Mouse (Mus musculus): ENCODE measurements around the gene Abhd17c.
A peak's percentile ranks its signal among the peaks of the same experiment; 100 is the strongest.

Gene Abhd17c

DNA sequence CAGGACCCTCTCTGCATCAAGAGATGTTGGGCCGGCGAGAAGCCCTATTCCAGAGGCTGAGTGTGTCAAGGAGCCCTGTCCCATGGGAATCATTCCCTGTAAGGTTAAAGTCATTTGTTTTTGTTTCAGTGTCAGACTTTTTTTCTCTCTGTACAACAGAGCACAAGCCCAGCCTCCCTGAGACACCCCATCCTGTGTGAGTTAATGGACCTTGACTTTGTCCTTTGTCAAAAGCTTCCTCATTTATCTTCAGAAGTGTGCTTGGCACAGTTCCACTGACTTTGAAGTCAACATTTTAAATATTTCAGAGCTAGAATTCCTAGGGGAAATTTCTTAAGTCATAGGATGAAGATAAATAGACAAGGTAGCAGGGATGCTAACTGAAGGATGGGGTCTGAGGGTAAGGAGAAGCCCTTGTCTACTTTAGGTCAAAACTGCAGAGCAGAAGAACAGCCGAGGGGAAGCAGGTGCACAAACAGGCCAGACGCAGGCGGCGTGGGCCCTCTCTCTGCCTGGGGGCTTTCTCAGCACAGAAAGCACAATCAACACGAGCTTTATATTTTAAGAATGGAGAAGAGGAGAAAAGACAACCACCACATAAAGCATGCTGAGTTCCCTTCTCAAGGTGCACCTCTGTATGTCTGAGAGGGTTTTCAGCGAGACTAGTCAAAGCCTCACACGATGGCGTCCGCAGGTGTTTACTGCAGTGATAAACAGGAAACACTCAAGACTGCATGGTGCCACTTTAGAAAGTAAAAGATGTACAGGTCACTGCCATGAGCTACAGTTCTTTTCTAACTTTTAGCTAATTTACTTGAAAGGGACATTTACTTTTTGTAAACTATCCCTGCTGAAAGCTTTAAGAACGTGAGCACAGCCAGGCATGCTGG, 32.2 kb downstream of the Abhd17c start:
- no peak for DNase-seq (ENCODE audit: low spot score in 2 of 2)

DNA sequence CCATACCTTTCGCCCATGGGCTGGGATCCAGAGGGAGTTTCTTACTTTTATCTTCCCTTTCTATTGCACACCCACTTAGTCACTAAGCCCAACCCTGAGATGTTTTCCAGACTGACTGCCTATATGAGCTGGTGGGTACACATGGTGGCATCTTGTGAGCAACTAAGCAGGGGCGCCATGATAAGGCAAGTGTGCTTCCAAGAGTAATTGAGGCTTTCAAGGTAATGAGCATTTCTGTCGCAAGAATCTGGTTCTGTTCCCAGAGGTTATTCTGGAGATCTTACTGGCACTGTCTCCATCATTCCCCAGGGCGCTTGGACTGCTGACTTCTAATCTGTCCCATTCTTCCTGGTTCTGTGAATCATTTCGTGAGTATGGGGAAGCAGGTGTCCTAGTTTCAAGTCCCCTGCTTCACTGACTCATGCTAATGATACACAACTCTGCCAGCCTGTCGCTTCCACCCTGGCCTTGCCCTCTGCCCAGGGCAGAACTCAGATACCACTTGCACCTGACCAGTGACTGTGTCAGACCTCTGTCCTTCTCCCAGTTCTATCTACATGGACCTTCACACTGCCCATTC, 34.1 kb downstream of the Abhd17c start:
- no peak for DNase-seq (ENCODE audit: low spot score in 2 of 2)

DNA sequence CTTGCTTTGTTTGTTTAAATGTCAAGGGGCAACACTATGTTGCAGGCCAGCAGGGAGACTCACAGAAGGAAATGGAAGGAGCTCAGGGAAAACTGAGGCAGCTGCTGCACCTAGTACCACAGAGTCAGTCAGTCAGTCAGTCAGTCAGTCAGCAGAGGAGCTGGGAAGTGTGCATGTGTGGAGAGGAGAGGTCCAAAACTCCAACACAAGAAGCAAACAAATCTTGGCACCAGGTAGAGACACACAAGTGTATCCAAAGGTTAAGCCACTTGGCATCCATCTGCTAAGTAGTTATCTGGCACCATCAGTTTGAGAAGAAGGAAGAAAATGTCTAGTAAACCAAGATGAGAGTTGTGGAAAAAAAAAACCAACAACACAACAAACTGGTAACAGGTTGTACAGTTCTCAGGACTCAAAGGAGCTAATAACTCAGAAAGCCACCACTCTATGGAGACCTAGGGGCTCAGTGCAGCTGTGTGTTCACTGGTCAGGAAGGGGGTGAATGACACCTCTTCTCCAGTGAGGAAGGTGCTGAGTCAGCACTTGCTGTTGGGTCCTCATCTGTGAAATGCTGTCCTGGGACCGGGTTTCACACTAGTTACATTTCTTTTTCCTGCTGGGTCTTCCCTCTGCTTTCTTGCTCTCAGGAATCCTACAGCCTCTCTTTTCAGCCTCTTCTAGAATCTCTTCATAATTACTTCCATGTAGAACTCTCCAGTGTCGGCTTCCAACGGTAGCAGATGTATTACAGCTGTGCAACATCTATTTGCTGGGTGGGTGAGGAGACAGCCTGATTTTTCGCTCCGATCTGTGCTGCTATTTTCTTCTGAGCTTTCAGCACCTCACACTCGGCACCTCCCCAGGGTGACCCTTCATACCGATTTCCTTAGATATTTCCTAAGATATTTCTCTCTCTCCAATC, 34.8 kb downstream of the Abhd17c start:
- DNase-seq (ENCODE audit: low spot score in 2 of 2): no peak

DNA sequence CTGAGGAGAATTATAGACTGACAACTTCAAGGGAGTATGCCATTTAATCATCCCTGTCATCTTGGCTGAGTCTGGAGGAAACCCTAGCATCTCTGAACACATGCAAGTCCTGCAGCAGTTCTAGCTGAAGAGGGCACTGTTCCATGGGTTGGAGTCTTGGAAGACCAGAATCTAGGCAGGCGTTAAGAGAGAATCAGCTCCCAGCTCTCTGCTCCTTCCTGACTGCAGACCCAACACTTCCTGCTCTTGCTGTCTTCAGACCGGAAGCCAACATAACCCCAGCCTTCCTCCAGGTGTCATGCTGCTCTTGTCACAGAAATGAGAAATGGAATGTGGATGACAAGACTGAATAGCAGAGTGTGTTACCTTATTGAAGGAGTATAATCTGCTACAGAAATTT, 36.3 kb downstream of the Abhd17c start:
- no peak for DNase-seq (ENCODE audit: low spot score in 2 of 2)

DNA sequence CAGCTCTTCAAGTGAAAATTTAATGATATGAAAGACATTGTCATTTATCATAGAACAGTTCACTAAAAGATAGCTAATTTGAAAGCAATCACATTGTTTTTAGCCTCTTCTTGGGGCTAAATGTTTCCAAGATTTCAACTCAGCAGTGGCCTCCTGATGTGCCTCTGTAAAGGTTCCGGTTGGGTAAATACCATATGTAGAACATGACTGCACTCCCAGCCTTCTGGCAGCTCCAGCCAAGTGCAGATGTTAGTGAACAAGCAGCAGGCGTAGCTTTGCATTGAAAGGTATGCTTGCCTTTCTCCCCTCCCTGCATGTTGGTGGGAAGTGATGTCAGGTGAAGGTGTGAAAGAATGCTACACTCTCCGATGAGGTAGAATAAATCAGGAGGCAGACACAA, 36.9 kb downstream of the Abhd17c start:
- DNase-seq (ENCODE audit: low spot score in 2 of 2): no peak

DNA sequence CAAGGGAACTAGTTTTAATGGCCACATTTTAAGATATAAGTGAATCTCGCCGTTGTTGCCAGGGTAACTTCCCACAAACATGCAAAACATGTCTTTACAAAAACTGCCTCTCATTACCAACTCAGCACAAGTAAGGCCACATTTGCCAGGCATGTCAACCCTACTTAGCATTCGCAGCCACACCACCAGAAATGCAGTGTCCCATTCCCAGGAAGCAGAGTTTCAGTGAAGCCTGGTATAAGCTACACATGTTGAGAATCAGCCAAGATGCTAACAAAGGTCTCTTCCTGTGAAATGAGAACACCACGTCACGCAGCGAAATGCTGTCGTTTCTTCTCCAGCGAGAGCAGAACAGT, 38.7 kb downstream of the Abhd17c start:
- no peak for DNase-seq (ENCODE audit: low spot score in 2 of 2)

DNA sequence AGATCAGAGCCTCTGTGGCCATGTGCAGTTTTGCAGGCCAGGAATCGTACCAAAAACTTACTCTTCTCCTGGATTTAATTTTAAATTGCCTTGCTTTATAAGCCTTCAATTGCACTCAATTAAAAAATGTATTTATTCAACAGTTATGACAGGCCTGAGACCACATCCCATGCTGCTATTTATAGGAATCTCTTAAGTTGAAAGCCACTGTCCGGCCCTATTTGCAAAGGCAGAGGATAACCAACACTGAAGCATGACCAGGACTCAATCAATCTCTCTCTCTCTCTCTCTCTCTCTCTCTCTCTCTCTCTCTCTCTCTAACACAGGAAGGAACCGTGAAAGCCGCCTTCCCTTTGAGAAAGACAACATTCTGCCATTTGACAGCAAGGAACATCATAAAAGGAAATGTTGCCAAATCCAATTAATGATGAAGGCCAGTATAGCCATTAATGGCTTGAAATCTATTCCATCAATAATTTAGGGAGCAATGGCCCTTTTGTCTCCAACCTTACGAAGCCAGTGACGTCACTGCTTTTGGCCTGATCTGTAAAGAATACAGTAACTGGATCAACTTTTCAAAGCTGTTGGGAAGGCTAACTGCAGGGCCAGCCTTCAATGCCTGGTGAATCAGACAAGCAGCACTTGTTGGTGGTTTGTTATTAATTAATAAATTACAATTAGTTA, 39.2 kb downstream of the Abhd17c start:
- no peak for DNase-seq (ENCODE audit: low spot score in 2 of 2)

DNA sequence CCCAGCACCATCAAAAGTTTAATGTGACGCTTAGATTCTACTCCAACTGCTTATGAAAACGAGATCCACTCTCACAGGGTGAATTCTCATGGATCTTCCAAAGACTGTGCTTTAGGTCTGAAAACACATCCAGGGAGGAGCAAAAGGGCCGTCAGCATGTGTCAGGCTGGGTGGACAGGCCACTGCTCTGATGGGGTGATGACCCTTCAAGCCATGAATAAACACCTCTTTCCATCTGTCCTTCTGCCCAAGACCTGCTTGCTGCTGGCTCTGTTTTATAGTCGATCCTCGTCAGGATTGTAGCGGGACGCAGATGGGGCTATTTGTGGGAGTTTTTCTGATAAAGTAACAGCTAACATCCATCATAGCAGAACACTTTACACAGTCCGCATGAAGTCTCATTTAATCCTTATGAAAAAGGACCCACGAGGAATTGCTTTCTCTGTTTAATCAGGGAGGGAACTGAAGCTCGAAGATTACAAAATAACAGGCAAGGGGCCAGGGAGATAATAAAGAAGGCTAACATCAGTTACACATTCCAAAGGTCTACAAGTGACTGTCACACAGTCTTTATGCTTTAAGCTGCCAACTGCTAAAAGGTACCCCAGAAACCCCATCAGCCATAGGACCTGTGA, 39.9 kb downstream of the Abhd17c start:
- no peak for DNase-seq (ENCODE audit: low spot score in 2 of 2)

DNA sequence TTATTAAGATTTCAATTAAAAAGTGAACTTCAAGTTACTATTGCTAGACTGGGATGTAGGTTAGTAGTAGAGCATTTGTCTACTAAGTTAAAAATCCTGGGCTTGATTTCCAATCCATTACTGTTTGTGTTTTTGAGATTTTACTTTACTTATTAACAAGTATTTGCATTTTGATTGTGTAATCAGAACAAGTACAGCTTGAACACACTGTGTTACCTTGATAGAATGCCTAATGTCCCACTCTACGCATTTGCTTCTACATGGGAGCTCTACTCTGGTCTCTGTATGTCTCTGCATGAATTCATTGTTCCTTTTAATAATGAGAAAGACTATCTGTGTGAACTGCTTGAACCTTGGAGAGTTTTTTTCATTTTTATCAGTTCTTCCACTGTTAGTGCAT, 44.8 kb downstream of the Abhd17c start:
- no peak for DNase-seq (ENCODE audit: low spot score in 2 of 2)

DNA sequence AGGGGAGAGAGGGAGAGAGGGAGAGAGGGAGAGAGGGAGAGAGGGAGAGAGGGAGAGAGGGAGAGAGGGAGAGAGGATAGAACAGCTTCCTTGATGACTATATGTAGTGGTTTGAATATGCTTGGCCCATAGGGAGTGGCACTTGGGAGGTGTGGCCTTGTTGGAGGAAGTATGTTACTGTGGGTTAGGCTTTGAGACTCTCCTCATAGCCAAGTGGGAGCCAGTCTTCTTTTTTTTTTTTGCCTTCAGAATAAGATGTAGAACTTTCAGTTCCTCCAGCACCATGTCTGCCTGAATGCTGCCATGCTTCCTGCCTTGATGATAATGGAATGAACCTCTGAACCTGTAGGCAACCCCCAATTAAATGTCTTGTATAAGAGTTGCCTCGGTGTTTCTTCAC, 49.1 kb downstream of the Abhd17c start:
- no peak for DNase-seq (ENCODE audit: low spot score in 2 of 2)

DNA sequence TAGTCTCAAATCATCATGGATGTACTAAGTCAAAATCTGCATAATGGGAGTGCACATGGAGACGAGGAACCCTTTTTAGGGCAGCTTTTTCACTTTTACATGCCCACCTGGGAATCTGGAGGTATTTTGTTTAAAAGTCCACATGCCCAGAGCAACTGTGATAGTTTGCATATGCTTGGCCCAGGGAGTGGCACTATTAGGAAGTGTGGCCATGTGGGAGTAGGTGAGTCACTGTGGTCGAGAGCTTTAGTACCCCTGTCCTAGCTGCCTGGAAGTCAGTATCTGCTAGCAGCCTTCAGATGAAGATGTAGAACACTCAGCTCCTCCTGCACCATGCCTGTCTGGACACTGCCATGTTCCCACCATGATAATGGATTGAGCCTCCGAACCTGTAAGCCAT, 51.0 kb downstream of the Abhd17c start:
- DNase-seq (ENCODE audit: low spot score in 2 of 2): no peak

DNA sequence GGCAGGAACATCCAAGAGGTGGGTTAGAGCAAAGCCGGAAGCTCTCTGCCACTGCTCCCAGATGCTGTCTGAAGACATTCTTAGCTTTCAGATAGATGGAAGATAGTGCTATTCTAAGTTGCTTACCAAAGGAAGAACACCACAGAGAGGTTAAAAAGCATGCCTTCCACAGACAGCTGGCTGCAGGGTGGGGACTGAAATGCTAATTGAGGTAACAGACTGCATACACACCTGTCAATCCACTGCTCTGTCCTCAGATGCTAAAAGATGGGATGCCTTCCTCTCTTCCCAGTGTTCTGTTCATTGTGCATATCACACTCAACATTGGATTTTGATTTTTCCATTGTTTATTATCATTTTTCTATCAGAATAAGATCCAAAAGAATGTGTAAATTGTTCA, 53.6 kb downstream of the Abhd17c start:
- DNase-seq (ENCODE audit: low spot score in 2 of 2): no peak

DNA sequence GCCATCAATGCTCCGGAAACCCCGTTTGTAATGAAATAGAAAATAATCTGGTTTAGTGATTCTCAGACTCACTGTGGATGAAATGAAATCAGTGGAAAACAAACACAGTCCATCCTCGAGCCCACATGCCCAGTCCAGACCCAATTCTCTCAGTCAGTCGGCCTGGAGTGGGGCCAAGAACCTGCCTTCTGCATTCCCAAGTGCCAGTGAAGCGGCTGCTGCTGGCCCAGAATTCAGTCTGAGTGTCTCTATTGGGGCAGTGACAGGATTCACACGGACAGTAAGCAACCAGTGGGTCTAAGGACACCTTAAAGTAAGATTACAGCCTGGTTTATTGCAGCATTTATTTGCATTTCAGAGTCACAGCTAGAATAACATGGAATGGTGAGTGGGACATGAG, 55.2 kb downstream of the Abhd17c start:
- no peak for DNase-seq (ENCODE audit: low spot score in 2 of 2)

DNA sequence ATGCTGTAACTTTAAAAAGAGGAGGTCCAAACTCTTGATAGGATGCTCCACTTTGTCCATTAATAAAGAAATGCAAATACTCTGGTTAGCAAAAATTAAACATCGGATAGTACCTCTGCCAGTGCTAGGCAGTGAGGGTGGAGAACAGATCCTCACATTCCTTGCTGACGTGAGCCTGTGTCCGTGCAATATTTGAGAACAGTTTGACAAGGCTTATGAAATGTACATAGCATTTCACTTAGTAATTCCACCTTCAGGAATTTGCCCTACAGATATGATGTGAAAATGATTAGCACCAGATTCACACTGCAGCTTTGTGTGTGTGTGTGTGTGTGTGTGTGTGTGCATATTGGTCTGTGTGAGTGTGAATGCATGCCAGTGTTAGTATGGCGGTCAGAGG, 60.9 kb downstream of the Abhd17c start:
- no peak for DNase-seq (ENCODE audit: low spot score in 2 of 2)

DNA sequence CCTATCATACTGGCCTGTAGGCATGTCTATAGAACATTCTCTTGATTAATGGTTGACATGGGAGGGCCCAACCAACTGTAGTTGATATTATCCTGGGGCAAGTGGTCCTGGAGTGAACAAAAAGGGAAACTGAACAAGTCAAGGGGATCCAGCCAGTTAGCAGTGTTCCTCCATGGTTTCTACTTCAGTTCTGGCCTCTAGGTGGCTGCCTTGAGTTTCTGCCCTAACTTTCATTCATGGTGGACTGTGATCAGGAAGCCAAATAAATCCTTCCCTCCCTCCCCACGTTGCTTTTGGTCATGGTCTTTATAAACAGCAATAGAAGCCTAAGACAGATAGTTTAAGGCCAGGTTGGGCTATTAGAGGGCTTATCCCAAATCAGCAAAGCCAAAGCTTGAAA, 61.9 kb downstream of the Abhd17c start:
- DNase-seq (ENCODE audit: low spot score in 2 of 2): no peak

DNA sequence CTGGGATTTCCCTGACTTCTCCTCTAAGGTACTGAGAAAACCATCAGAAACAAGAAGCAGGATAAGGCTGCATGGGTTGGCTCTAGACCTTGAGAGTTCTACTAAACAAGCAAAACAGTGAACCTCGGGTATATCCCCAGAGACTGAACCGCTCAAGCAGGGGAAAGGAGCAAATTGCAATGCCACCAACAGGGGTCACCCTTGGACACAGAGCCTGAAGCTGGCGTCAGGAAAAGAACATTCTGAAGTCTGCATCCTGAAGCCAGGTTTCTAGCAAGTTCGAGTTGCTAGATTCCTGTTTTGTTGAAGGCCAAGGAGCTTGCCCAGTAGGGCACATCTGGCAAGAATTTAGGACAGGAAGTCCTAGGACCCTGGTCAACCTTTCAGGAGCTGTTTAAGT, 62.7 kb downstream of the Abhd17c start:
- peak; percentile 28 to 69 for DNase-seq (ENCODE audit: low spot score in 2 of 2)

DNA sequence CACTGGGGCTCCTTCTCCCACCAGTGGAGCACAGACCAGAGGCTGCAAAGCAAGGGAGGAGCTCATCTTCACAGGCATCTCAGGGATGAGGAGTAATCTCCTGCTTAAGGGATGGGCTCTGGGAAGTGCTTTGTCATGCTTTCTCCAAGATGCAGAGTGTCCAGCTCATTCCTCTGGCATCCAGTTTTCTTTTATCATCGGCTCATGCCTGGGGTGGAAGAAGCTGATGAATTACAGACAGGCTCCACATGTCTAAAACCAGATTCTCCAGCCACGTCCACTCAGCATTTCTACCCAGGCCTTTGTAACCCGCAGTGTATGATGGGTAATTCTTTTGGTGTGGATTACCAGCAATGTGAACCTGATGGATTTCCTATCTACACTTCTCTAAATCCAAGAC, 63.5 kb downstream of the Abhd17c start:
- DNase-seq (ENCODE audit: low spot score in 2 of 2): no peak

DNA sequence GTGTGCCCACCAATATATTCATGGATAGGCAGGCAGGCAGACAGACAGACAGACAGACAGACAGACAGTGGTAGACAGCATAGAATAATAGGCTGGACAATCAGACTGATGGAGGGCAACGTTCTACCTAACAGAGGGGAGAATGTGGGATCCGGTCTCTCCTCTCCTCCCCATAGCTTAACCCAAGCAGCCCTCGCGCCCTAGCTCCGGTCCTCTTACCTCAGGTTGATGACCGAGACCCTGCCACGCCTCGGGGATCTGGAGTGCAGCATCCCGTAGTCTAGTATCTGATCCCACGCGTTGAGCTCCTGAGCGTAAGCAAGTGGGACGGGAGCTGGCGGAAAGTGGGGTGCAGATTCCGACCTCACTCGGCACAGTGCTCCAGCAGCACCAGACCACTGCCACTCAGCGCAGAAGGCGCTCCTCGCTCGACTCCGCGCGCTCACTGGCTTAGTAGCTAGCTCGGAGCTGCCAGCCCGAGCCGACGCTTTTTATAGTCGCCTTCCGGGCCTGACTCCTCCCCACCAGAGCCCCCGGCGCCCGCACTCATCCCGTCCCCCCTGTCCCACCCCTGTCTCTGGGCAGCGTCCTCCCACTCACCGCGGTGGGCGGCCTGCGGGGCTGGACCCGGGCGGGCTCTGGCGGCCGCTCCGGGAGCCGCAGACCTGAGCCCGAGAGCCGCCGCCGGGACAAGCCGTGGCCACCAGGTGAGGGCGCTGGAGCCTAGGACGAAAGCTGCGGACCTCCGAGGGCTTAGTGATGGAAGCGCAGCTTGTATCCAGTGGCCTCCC, 65.5 kb downstream of the Abhd17c start, which contains the start of gene Cemip:
Gene Cemip, minus strand, starts transcription at position 464 of the 791 bp plus-strand sequence.
- peak; percentile 65 to 84 for DNase-seq (ENCODE audit: low spot score in 2 of 2)

DNA sequence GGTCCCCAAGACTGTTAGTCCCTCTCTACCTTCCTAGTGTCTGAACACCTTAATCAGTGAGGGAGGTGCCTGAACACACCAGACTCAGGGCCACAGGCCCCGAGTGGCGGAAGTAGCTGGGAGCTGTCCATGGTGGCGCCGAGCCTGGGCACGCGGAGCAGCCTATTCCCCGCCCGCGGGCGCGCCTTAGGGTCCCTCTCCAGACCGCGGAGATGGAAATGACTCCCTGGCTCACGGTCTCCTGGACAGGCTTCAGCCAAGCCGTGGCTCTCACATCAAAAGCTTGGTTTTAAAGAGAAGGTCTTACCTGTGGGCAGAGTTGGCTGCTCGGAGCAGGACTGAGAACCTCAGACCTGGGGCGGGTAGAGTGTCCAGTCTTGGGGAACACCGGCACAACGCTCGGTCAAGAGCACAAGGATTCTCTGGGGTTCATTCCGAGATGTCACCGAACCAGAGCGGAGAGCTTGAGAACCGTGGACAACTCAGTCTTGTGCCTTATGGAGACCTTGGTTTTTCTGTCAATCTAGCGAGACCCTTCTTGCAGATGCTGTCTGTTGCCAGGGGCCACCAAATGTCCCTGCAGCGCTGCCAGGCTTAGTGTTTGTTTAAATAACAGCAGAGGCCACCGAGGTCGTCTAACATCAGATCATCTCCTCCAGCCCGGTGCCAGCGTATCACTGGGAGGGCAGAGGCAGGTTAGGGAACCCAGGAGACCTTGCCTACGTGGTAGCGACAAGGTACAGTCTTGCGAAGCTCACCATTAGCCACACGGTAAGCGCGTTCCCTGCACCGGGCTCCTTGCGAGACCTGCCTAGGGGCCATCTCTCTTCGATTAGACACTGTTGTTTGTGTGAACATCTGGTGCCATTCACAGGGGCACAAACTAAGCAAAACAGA, 66.4 kb downstream of the Abhd17c start:
- no peak for DNase-seq (ENCODE audit: low spot score in 2 of 2)

Data from frontal cortex, postnatal 14 days (tissue).